Mouse (Mus musculus) kidney, postnatal 25 days (tissue): ENCODE measurements around the gene Sgo2a.
"Not testable (repeated sequence)": the region's sequence is repeated elsewhere in the genome, so short reads cannot be mapped to it uniquely, and the experiment has no call there.

Experiments
- DNase-seq, 2 experiments: peaks; one replicate each; pipeline ENCODE4 v3.0.0; 2021; ENCODE audit warnings: mixed read lengths in 2 of 2

The Sgo2a gene

DNA sequence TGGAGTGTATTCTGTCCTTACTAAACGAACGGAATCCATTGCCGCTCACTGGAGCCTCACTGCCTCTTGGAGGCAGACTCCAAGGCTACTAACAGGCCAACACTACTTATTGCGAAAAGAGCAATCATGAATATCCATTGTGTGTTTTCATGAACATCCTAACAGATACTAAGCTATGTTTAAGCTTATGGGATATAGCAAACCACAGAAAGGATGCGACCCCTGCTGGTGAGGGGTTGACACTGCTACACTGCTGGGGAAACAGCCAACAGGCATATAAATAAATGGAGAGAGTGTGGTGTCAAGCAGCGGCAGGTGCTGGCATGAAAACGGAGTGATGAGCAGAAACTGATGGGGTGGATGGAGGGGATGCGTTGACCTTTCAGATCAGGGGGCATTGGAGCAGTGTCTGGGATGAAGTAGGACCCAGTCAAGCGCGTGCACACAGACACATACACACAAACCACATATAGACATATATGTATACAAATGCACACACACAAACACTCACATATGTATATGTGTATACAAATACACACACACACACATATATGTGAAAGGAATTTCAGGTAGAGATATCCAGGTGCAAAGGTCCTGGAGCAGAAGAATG, 35.5 kb downstream of the Sgo2a start:
- DNase-seq = peak; percentile 47 to 66

DNA sequence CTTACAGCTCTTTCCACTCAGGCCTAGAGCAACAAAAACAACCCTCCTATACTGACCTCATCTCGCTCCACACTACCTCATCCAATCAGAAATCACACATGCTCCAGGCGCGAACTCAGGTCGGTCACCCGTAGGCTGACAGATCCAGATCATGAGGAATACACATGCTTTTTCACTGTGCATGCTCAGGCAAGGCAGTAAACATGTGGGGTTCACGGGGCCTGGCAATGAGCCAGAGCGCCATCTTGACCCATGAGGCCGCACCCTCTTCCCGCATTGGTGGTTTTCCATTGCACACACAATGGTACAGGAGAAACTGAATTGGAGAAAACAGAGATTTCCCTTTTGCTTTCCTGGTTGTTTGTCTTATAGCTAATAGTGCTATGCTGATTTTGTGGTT, 41.5 kb downstream of the Sgo2a start:
- DNase-seq = not testable (repeated sequence)

DNA sequence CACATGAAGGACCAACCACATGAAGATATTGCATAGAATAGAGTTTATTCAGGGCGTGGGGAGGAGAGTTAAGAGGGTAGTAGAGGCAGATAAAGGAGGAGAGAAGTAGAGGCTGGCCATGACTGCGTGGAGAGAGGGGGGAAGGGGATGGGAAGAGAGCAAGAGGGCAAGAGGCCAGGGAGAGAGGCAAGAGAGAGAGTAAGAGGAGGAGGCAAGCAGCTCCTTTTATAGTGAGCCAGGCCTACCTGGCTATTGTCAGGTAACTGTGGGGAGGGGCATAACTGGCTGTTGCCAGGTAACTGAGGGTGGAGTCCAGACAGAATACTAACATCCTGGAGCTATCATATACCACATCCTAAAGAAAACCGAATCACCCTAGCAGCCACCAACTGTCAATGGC, 49.3 kb downstream of the Sgo2a start:
- DNase-seq = peak in 1 of 2 experiments; percentile 11

DNA sequence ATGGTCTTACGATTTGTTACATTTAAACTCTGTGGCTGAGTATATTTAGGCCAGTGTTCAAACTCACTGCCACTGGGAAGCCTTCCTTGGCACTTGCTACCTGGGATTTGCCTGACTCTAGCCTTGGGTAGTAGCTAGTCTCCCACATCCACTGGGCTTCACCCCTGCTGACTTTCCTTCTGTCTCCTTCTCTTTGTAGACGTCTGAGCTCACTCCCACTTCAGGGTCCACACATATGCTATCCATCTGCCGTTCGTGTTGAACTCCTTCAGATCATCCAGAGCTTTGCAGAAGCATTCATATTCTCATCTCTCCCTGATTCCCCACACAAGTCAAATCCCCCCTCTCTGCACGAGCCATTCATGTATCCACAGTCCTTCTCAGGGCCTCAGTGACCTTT, 49.8 kb downstream of the Sgo2a start:
- DNase-seq = peak in 1 of 2 experiments; percentile 10

DNA sequence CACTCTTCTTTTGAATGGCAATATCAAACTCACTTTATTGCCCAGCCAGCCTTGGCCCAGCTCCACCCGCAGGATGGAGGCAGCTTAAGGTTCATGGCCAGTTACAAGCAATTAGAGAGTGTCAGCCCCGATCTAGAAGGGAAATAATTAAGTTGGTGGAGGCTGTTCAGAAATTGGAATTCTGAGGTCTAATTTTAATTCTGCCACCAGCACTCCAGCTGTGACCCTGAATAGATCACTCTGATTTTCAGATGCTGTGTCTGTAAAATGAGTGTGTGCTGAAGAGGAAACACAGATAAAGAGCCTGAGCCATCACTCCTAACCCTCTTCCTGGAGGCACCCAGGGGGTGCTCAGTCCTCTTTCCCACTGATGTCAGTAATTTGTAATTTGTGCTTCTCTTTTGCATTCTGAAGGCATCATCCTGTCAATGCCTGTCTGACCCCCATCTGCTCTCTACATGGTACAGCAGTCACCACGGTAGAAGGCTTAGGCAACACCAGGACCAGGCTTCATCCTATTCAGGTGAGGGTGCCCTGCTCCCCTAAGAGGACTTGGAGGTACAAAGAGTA, 51.0 kb downstream of the Sgo2a start:
- DNase-seq = no peak

- peak; percentile 14 to 46 for DNase-seq
Observed at GRCm38 (mm10) chr1:58049126-58049525, 53.4 kb downstream of the Sgo2a start.

DNA sequence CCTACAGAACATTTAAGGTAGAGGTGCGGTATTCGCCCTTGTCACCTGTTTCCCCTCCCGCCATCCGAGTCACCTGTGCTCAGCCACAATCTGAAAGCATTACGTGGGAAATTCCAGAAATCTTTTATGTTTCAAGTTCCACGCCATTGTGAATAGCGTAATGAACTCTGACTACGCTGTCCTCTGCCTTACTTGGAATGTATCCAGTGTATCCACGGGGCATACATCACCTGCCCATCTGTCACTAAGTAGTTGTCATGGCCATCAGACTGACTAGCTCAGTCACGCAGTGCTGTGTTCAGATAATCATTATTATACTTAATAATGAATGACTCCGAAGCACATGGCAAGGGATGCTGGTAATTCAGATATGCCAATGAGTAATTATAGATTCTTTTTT, 59.8 kb downstream of the Sgo2a start:
- no peak for DNase-seq

- DNase-seq = no peak
Observed at GRCm38 (mm10) chr1:58056074-58056807, 60.5 kb downstream of the Sgo2a start.

DNA sequence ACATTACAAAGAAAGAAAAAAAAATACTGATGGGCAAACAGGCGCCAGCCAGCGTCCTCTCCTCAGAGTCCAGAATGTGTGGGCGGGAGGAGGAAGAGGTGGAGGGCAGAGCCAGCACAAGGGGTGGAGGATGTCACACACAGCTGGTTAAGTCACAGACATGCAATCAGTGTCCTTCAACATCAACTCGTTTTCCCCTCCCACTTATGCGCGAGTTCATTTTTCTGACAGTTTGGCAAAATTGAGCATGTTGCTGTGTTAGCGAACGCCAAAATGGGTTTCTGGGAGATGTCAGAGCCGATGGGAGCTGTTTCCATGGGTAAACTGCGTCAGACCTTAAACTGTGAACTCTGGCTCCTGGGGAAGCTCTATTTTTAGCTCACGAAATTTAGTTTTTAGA, 61.2 kb downstream of the Sgo2a start:
- DNase-seq = no peak

DNA sequence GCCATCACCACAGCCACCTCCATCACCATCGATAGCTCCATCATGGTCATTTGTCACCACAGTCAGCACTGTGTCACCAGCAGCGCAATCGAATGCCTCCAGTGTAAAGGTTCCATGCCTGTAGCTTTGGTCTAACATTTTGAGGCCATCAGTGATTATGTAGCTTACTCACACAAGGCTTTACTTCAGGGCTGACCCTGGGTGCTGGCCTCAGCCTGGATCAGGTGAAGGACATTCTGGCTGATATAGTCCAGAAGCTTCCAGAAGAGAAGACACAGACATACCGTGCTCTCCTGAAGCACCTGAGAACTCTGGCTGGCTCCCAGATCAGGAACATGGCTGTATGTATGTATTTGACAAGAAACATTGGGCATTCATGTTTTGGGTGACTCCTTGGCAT, 63.1 kb downstream of the Sgo2a start:
- no peak for DNase-seq

DNA sequence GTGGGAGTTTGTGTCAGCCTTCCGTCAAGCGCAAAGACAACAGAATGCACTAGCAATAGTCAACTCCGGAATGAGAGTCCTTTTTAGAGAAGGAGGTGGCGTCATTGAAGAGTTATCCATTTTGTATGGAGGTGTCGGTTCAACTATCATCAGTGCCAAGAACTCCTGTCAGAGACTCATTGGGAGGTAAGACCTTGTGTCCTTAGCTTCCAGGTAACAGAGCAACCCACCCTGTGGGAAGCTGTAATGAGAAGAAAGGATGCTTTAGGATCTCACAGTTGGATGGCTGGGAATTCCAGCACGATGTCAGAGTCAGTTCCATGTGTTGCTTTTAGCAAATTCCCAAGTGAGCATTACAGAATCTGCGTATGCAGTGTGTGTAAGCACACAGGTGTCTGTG, 66.4 kb downstream of the Sgo2a start:
- no peak for DNase-seq

GRCm38 (mm10) chr1:58065151-58065550, 69.4 kb downstream of the Sgo2a start:
- DNase-seq = peak in 1 of 2 experiments; percentile 5

GRCm38 (mm10) chr1:58065606-58066005, 69.8 kb downstream of the Sgo2a start:
- no peak for DNase-seq

GRCm38 (mm10) chr1:58069181-58069580, 73.4 kb downstream of the Sgo2a start:
- no peak for DNase-seq

GRCm38 (mm10) chr1:58070091-58070490, 74.3 kb downstream of the Sgo2a start:
- no peak for DNase-seq

DNA sequence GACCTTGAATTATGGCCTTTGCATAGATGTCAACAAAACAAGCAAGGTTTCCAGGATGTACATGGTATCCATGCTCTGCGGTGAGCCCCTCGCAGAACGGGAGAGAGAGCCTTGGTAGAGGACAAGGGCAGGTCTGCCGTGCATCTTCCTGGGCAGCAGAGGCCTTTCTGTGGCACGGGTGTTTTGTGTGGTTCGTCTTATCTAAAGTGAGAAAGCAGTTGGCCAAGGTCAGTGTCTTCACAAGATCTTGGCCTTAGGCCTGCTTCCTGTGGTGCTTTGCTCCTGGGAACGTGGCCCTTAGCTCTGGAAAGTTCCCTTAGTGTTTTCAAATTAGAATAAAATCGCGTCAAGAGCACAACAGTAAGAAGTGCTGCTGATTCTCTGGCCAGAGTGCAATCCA, 75.2 kb downstream of the Sgo2a start:
- DNase-seq = no peak

- no peak for DNase-seq
Observed at GRCm38 (mm10) chr1:58071509-58071908, 75.7 kb downstream of the Sgo2a start.

DNA sequence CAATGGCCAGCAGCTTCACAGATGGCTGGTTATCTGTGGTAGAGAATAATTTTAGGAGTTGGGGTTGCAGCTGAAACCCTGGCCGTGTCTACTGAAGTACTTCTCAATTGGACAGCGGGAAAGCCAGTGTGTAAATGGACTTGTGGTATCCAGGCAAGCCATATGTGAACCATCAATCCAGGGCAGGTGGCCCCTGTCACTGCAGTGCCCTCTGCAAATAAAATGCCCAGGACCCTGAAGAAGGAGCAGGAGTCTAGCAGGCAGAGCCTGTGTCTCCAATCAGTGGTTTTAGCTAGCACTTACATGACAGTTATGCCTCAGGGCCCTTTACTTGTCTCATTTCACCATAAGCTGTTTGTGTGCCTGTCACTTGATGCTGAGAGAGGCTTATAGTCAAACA, 76.6 kb downstream of the Sgo2a start:
- DNase-seq = no peak

GRCm38 (mm10) chr1:58072991-58073730, 77.4 kb downstream of the Sgo2a start:
- no peak for DNase-seq

DNA sequence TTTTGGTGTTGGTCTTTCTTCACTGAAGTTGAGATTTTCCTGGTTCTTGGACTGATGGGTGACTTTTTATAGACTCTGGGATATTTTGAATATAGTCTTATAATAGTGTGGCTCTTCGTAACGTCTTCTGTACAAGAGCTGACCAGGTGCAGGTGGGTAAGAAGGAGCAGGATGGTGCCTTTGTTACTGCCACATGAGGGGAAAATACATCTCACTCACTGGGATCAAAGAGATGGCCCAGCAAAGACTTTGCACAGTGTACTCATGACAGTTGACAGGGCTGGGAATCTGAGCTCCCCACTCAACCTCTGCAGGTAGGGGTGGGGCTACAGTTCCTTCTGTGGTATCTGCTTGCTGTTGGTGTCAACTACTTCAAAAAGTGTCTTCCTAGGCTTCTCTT, 78.5 kb downstream of the Sgo2a start:
- no peak for DNase-seq
